Mouse (Mus musculus) kidney, embryonic 15.5 days (tissue): ENCODE results near the gene Wdr76. TPM values are rescaled to one million over a fixed set of nuclear protein-coding genes. Genes with fewer than 3 reads are reported as not detected.
"Not testable (repeated sequence)": the region's sequence is repeated elsewhere in the genome, so short reads cannot be mapped to it uniquely, and the experiment has no call there.

Experiments
- ATAC-seq: fragments of 200-750 bp; cut with Nextera tagmentation; replicated peaks from 2 replicates; pipeline ENCODE4 v1.8.0; 2017; ENCODE audit warnings: moderate TSS enrichment; ENCODE audit not compliant: low FRiP score
- H3K27ac ChIP-seq: fragments of 300-500 bp; sonication (generic); 2 replicates; pipeline ENCODE4 v1.5.1; 2015; ENCODE audit warnings: mild to moderate bottlenecking, inconsistent platforms
- H3K27me3 ChIP-seq: fragments of 300-500 bp; sonication (generic); 2 replicates; pipeline ENCODE4 v1.6.1; 2015; ENCODE audit warnings: inconsistent platforms
- H3K36me3 ChIP-seq: fragments of 300-500 bp; sonication (generic); 2 replicates; pipeline ENCODE4 v1.6.1; 2015; ENCODE audit warnings: inconsistent platforms
- H3K4me1 ChIP-seq: fragments of 300-500 bp; sonication (generic); 2 replicates; pipeline ENCODE4 v1.6.1; 2015; ENCODE audit warnings: inconsistent platforms
- H3K4me2 ChIP-seq: fragments of 300-500 bp; sonication (generic); 2 replicates; pipeline ENCODE4 v1.6.1; 2015; ENCODE audit warnings: moderate library complexity, mild to moderate bottlenecking, inconsistent platforms
- H3K4me3 ChIP-seq: fragments of 300-500 bp; sonication (generic); replicated peaks from 2 replicates; pipeline ENCODE4 v1.5.1; 2015; ENCODE audit warnings: mild to moderate bottlenecking, inconsistent platforms
- H3K9ac ChIP-seq: fragments of 300-500 bp; sonication (generic); 2 replicates; pipeline ENCODE4 v1.6.1; 2015; ENCODE audit warnings: mild to moderate bottlenecking, inconsistent platforms
- H3K9me3 ChIP-seq: fragments of 300-500 bp; sonication (generic); replicated peaks from 2 replicates; pipeline ENCODE4 v1.6.1; 2016; ENCODE audit warnings: inconsistent platforms
- WGBS: fragments of 180-500 bp; shearing (Covaris S2); methylation state at CpG from one replicate; pipeline ENCODE4 v1.1.7; 2015; ENCODE audit warnings: mixed read lengths; 5-methylcytosine and 5-hydroxymethylcytosine counted together
- polyA plus RNA-seq: library from polyadenylated mRNA; unstranded; fragments of >200 nt; fragmentation: Nextera tagmentation; extraction: Ambion mirVana; gene quantifications from 2 replicates; pipeline ENCODE4 v1.2.1, GENCODE M21; 2015

Gene Wdr76
- 9.3 and 9.7 TPM in 2 replicates for polyA plus RNA-seq

DNA sequence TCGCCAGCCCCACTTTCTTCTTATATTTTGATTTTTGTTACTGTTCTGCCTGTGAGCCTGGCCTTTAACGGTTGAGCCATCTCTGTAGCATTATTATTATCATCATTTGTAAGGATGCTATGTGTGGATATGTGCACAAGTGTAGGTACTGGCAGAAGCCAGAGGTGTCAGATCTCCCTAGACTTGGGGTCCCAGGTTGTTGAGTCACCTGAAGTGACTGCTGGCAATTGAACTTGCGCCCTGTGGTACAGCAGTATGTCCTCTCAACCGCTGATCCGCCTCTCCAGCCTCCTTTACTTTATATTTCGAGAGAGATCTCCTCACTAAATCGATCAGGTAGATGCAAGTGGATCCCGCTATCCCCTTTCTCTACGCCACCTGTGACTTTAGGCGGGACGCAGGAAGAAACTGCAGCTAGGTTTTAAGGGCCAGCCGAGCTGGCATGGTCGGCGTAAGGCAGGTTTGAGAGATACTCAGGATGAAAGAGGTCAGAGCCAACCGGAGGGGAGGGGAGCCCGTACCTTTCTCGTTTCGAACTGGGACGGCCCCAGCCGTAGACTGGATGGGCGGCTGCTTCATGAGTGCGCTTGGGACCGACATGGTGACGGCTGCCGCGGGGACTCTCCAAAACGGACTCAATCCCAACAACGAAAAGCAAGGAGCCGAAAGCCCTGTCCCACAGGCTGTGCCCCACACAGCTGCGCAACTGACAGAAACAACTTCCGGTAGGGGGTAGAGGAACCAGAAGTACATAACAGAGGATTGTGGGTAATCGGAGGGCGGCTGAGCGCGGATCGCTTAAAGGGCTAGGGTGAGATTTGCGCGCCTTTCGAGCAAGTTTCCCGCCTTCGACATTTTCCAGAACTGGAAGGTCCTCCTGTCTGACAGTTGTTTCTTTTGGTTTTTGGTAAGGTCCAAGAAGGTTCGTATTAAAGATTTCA lies at the start of gene Wdr76, which contains the start of gene Mfap1a:
Gene Wdr76, plus strand, starts transcription at position 782 of the 941 bp plus-strand sequence.
Gene Mfap1a, minus strand, starts transcription at position 724 of the 941 bp plus-strand sequence.
- peaks cover 15% of the 10 kb centered on the region for H3K36me3 ChIP-seq
- WGBS: 4% methylated on average over 40 of the region's 42 CpGs

DNA sequence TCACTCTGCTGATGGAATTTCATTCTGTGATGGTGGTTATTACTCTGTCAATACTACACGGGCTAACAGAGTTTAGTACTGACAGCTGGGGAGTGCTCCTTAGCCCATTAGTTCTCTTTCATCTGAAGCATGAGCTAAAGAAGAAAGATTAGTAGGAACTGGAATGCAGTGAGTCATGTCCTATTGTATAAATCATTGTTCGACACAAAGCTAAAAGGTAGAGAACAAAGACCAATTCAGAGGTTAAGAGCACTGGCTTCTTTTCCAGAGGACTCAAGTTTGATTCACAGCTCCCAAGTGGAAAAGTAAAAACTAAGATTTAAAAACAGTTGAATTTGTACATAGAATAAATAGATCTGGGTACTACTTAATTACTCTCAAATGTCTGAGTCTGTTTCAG lies 46.5 kb upstream of the Wdr76 start:
- no peak for ATAC-seq
- Histone ChIP-seq H3K36me3 (peaks cover 30% of the 10 kb centered on the region), H3K9me3 (no peaks in the 10 kb centered on the region), H3K27me3 (no peaks in the 10 kb centered on the region), H3K27ac (no peak overlapping the region), H3K4me1 (peaks cover 12% of the 10 kb centered on the region), H3K4me3 (no peak overlapping the region), H3K9ac (no peak overlapping the region), H3K4me2 (no peak overlapping the region)
- WGBS: 43% methylated on average over 2 of the region's 2 CpGs

More for the DNA sequence above, at the start of gene Wdr76, which contains the start of gene Mfap1a:
- peaks cover 23% of the 10 kb centered on the region for H3K4me1 ChIP-seq
- not testable (repeated sequence) for H3K27me3 ChIP-seq, H3K9me3 ChIP-seq
- ATAC-seq: peak; percentile 92
- H3K4me2 ChIP-seq: peak within 1 kb of the TSS; percentile 67
- peak within 1 kb of the TSS; percentile 74 for H3K27ac ChIP-seq
- H3K4me3 ChIP-seq: peak within 1 kb of the TSS; percentile 67
- peak within 1 kb of the TSS; percentile 69 for H3K9ac ChIP-seq

DNA sequence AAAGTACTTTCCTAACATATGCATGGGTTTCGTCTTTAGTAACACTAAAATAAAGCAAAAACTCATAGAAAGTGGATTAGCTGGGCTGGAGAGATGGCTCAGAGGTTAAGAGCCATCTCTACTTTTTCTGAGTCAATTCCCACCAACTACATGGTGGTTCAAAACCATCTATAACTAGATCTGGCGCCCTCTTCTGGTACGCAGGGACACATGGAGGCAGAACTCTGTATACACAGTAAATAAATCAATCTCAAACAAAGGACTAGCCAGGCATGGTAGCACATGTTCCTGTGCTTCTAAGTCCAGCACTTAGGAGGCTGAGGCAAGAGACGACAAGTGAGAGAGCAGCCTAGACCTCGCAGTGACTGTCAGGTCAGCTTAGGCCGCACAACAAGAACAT lies 37.5 kb upstream of the Wdr76 start:
- H3K27ac ChIP-seq, H3K4me2 ChIP-seq, H3K4me1 ChIP-seq, H3K9me3 ChIP-seq, ATAC-seq, H3K36me3 ChIP-seq, H3K9ac ChIP-seq, H3K27me3 ChIP-seq, H3K4me3 ChIP-seq: not testable (repeated sequence)
- WGBS: 66% methylated on average over 3 of the region's 6 CpGs

DNA sequence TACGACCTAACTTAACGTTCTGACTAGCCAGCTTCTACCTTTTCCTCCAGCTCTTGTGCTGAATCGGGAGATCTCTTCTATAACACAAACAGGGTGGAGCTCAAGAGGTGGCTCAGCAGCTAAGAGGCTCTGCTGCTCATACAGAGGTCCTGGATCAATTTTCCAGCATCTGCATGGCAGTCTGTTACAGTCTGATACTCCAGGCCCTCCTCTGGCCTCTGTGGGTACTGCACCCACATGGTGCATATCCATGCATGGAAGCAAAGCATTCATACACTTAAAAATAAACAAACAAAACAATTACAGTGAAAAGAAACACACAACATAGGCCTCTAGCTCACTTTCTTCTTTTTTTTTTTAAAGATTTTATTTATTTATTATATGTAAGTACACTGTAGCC lies 33.7 kb upstream of the Wdr76 start:
- not testable (repeated sequence) for H3K9ac ChIP-seq

DNA sequence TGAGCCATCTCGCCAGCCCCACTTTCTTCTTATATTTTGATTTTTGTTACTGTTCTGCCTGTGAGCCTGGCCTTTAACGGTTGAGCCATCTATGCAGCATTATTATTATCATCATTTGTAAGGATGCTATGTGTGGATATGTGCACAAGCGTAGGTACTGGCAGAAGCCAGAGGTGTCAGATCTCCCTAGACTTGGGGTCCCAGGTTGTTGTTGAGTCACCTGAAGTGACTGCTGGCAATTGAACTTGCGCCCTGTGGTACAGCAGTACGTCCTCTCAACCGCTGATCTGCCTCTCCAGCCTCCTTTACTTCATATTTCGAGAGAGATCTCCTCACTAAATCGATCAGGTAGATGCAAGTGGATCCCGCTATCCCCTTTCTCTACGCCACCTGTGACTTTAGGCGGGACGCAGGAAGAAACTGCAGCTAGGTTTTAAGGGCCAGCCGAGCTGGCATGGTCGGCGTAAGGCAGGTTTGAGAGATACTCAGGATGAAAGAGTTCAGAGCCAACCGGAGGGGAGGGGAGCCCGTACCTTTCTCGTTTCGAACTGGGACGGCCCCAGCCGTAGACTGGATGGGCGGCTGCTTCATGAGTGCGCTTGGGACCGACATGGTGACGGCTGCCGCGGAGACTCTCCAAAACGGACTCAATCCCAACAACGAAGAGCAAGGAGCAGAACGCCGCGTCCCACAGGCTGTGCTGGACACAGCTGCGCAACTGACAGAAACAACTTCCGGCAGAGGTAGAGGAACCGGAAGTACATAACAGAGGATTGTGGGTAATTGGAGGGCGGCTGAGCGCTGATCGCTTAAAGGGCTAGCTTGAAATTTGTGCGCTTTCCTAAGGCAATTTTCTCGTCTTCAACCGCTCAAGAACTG lies 33.0 kb upstream of the Wdr76 start, which contains the start of gene Mfap1b:
Gene Mfap1b, minus strand, starts transcription at position 767 of the 879 bp plus-strand sequence.
- WGBS: 7% methylated on average over 39 of the region's 41 CpGs
- Histone ChIP-seq H3K27ac (peak within 1 kb of the TSS; percentile 75; the same call in 1 of the 2 replicates), H3K4me2 (peak within 1 kb of the TSS; percentile 70), H3K4me3 (peak within 1 kb of the TSS; percentile 70), H3K9ac (peak within 1 kb of the TSS; percentile 60)
- not testable (repeated sequence) for H3K9me3 ChIP-seq, H3K27me3 ChIP-seq, H3K4me1 ChIP-seq, H3K36me3 ChIP-seq
- ATAC-seq: peak; percentile 91

More for the DNA sequence above, 33.7 kb upstream of the Wdr76 start:
- not testable (repeated sequence) for H3K9me3 ChIP-seq, H3K36me3 ChIP-seq, H3K27ac ChIP-seq, ATAC-seq, H3K27me3 ChIP-seq, H3K4me1 ChIP-seq
- WGBS: 91% methylated on average over 3 of the region's 3 CpGs
- Histone ChIP-seq H3K4me2 (peak overlapping the region; percentile 70), H3K4me3 (peak overlapping the region; percentile 70)

DNA sequence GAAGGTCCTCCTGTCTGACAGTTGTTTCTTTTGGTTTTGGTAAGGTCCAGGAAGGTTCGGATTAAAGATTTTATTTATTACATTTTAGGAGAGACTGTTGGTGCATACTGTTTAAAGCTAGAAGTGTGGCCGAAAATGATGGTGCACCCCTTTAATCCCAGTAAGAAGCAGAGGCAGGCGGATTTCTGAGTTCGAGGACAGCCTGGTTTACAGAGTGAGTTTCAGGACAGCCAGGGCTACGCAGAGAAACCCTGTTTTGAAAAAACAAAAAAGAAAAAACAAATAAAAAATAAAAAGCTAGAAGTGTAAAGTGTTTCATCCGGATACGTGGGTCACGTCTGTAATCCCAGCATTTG lies 32.4 kb upstream of the Wdr76 start:
- Histone ChIP-seq H3K27me3 (no peaks in the 10 kb centered on the region), H3K9me3 (no peaks in the 10 kb centered on the region), H3K4me1 (peaks cover 5% of the 10 kb centered on the region; the same call in 1 of the 2 replicates), H3K4me2 (peak overlapping the region; percentile 70), H3K9ac (peak overlapping the region; percentile 60), H3K27ac (peak overlapping the region; percentile 75; the same call in 1 of the 2 replicates), H3K4me3 (peak overlapping the region; percentile 70), H3K36me3 (peaks cover 4% of the 10 kb centered on the region; the same call in 1 of the 2 replicates)
- ATAC-seq: no peak
- 29% methylated on average over 8 of the region's 8 CpGs for WGBS

DNA sequence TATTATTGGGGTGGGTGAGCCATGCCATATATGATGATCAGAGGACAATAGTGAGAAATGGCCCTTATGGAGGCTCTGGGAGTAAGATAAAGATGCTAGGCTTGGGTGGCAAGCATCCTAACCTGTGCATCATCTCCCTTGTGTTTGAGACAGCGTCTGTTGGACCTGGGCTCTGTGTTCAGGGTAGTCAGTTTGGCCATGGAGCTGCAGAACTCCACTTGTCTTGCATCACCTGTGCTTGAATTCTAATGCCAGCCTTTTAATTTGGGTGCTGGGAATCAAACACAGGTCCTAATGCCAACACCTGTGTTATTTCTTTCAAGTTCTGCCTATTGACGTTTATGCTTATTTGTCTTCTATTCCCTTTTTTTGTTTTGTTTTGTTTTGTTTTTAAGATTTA lies 31.2 kb upstream of the Wdr76 start:
- H3K4me2 ChIP-seq, H3K9ac ChIP-seq, H3K4me3 ChIP-seq, ATAC-seq, H3K4me1 ChIP-seq, H3K27ac ChIP-seq, H3K9me3 ChIP-seq, H3K36me3 ChIP-seq, H3K27me3 ChIP-seq: not testable (repeated sequence)
- 98% methylated on average over 2 of the region's 2 CpGs for WGBS

DNA sequence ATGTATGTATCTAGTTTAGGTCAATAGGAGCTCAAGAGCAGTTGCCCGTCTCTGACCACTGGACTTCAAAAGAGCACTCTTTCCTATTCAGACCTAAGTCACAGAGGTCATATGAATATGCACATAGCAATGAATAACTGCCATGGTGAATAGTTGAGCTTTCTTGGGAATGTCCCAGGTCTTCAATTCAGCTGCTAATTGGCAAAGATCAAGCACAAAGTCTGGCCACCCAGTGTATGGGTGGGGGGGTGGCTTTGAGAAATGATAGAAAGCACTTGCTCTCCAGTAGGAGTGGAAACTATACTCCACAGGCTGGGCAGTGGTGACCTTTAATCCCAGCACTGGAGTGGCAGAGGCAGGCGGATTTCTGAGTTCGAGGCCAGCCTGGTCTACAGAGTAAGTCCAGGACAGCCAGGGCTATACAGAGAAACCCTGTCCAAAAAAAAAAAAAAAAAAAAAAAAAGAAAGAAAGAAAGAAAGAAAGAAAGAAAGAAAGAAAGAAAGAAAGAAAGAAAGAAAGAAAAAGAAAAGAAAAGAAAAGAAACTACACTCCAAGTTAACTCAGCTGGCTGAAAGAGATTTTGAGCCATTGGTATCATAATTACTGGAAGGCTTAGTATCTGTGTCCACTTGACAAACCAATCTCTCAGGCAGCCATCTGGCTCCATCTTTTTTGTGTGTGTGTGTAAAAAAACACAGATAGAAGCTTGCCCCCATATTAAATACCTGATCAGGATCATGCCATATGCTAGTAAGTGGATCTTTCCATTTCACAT lies 28.8 kb upstream of the Wdr76 start:
- no peak for ATAC-seq
- Histone ChIP-seq H3K27me3 (no peaks in the 10 kb centered on the region), H3K4me1 (peaks cover 5% of the 10 kb centered on the region; the same call in 1 of the 2 replicates), H3K9ac (no peak overlapping the region), H3K36me3 (no peaks in the 10 kb centered on the region; the same call in 1 of the 2 replicates), H3K4me3 (no peak overlapping the region), H3K9me3 (no peaks in the 10 kb centered on the region), H3K27ac (no peak overlapping the region), H3K4me2 (no peak overlapping the region)
- WGBS: 87% methylated on average over 3 of the region's 3 CpGs

DNA sequence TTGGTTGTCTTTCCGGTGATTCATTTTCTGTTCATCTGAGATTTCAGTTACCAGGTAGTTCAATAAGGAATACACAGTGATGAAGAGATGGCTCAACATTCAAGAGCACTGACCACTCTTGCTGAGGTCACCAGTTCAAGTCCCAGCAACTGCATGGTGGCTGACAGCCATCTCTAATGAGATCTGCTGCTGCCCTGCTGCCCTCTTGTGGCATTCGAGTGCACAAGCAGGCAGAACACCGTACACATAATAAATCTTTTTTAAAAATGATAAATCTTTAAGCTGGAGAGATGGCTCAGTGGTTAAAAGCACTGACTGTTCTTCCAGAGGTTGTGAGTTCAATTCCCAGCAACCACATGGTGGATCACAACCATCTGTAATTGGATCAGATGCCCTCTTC lies 26.0 kb upstream of the Wdr76 start:
- WGBS: 44% methylated on average over 3 of the region's 3 CpGs
- no peak overlapping the region for H3K4me2 ChIP-seq
- no peak overlapping the region for H3K9ac ChIP-seq
- no peaks in the 10 kb centered on the region; the same call in 1 of the 2 replicates for H3K36me3 ChIP-seq
- H3K27ac ChIP-seq: no peak overlapping the region
- H3K27me3 ChIP-seq: 0 out of 2 replicates have a peak, but pooled peaks cover 6% of the 10 kb centered on the region
- H3K4me3 ChIP-seq: no peak overlapping the region
- H3K9me3 ChIP-seq: no peaks in the 10 kb centered on the region
- no peak for ATAC-seq
- no peaks in the 10 kb centered on the region for H3K4me1 ChIP-seq

DNA sequence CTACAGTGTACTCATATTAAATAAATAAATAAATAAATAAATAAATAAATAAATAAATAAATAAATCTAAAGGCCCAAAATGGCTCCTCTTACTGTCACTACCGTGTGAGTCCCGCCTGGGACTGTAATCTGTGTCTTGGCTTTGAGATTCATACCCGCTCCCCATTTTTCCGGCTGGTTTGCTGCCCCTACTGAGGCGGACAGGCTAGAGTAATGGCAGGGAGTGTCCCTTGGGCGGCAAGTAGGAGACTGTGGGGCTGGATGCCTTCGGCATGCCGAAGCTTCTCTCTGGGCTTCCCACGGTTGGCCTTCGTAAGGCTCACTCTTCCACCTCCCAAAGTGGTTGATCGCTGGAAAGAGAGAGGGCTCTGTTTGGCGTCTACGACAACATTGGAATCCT lies 25.6 kb upstream of the Wdr76 start:
- H3K27ac ChIP-seq, H3K36me3 ChIP-seq, H3K27me3 ChIP-seq, H3K4me2 ChIP-seq, H3K4me3 ChIP-seq, ATAC-seq, H3K9me3 ChIP-seq, H3K9ac ChIP-seq, H3K4me1 ChIP-seq: not testable (repeated sequence)
- whole genome bisulfite sequencing: 88% methylated on average over 13 of the region's 13 CpGs

DNA sequence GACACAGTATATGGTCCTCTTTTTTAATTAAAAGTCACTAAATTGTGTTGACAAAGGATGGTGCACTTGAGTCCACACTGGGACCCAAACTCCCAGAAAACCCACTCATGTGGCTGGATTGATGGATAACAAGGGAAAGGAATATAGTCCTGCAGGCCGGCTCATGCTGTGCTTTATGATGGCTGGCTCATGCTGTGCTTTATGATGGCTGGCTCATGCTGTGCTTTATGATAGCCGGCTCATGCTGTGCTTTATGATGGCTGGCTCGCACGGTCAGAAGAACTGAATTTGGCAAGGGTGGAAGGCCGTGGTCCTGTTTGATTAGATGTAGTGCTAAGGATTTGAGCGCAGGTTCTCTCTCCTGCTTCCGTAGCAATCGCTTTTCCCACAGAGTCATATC lies 22.9 kb upstream of the Wdr76 start:
- Histone ChIP-seq H3K4me1 (no peaks in the 10 kb centered on the region), H3K9ac (no peak overlapping the region), H3K9me3 (no peaks in the 10 kb centered on the region)

More for the DNA sequence above, 22.9 kb upstream of the Wdr76 start:
- no peaks in the 10 kb centered on the region for H3K36me3 ChIP-seq
- no peak overlapping the region for H3K27ac ChIP-seq
- H3K27me3 ChIP-seq: 0 out of 2 replicates have a peak, but pooled peaks cover 6% of the 10 kb centered on the region
- H3K4me3 ChIP-seq: no peak overlapping the region
- WGBS: 35% methylated on average over 8 of the region's 8 CpGs
- no peak for ATAC-seq
- H3K4me2 ChIP-seq: no peak overlapping the region
